Mouse (Mus musculus) liver, embryonic 11.5 days (tissue): ENCODE data around the gene Cdh13. TPM values are rescaled to one million over a fixed set of nuclear protein-coding genes. Genes with fewer than 3 reads are reported as not detected.

Experiments
- ATAC-seq: fragments of 200-750 bp; cut with Nextera tagmentation; replicated peaks from 2 replicates; pipeline ENCODE4 v1.8.0; 2017; ENCODE audit warnings: moderate number of reproducible peaks, mild to moderate bottlenecking, moderate TSS enrichment, moderate library complexity; ENCODE audit not compliant: low FRiP score
- DNase-seq: peaks from one replicate; pipeline ENCODE4 v3.0.0-alpha.2; 2017; ENCODE audit warnings: low spot score
- H3K27ac ChIP-seq: fragments of 300-500 bp; sonication (generic); 2 replicates; pipeline ENCODE4 v1.5.1; 2014; ENCODE audit warnings: mild to moderate bottlenecking, low read depth, low read length, control low read depth
- H3K27me3 ChIP-seq: fragments of 300-500 bp; sonication (generic); replicated peaks from 2 replicates; pipeline ENCODE4 v1.6.1; 2014; ENCODE audit warnings: low read length, mixed read lengths; ENCODE audit not compliant: control insufficient read depth, insufficient read depth
- H3K36me3 ChIP-seq: fragments of 300-500 bp; sonication (generic); 2 replicates; pipeline ENCODE4 v1.6.1; 2014; ENCODE audit warnings: mild to moderate bottlenecking, low read length, moderate library complexity, mixed read lengths; ENCODE audit not compliant: control insufficient read depth, insufficient read depth
- H3K4me1 ChIP-seq: fragments of 300-500 bp; sonication (generic); replicated peaks from 2 replicates; pipeline ENCODE4 v1.6.1; 2014; ENCODE audit warnings: low read length, mixed read lengths; ENCODE audit not compliant: control insufficient read depth, insufficient read depth
- H3K4me2 ChIP-seq: fragments of 300-500 bp; sonication (generic); 2 replicates; pipeline ENCODE4 v1.6.1; 2014; ENCODE audit warnings: mild to moderate bottlenecking, control low read depth, moderate library complexity
- H3K4me3 ChIP-seq: fragments of 300-500 bp; sonication (generic); 2 replicates; pipeline ENCODE4 v1.5.1; 2014; ENCODE audit warnings: low read depth, low read length, control low read depth
- H3K9ac ChIP-seq: fragments of 300-500 bp; sonication (generic); 2 replicates; pipeline ENCODE4 v1.6.1; 2014; ENCODE audit warnings: low read depth, low read length, control low read depth
- H3K9me3 ChIP-seq: fragments of 300-500 bp; sonication (generic); 2 replicates; pipeline ENCODE4 v1.6.1; 2016; ENCODE audit warnings: low read length, inconsistent platforms, mixed read lengths; ENCODE audit not compliant: control insufficient read depth
- WGBS: fragments of 180-500 bp; shearing (Covaris S2); extraction: QIAGEN DNeasy Blood & Tissue Kit; methylation state at CpG from one replicate; pipeline ENCODE4 v1.1.7; 2014; 5-methylcytosine and 5-hydroxymethylcytosine counted together
- polyA plus RNA-seq: library from polyadenylated mRNA; unstranded; fragments of >200 nt; fragmentation: Nextera tagmentation; extraction: Ambion mirVana; gene quantifications from 2 replicates; pipeline ENCODE4 v1.2.1, GENCODE M21; 2014

The Cdh13 gene
- polyA plus RNA-seq, 1 experiment from 2014 or later = 2.9 TPM

DNA sequence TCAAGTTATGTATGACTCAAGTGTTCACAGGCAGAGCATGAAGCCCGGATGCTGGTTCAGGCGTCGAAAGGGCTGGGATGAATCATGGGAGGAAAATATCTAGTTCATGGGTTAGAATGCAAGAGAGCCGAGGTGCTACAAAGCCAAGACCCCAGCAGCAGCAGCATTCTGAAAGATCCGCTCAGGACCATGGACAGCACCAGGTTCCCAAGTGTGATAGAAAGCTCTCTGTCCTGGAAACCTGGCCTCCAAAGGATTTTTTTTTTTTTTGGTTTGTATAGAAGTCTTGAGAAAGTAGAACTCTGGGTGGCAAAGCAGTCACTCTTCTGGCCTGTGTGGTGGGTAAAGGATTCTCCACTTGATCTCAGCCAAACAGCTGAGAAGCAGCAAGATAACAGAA lies 880.5 kb downstream of the Cdh13 start:
- Histone ChIP-seq H3K9ac (no peak overlapping the region), H3K4me2 (no peak overlapping the region), H3K27ac (no peak overlapping the region), H3K9me3 (0 out of 2 replicates have a peak, but pooled peaks cover 2% of the 10 kb centered on the region), H3K27me3 (no peaks in the 10 kb centered on the region), H3K36me3 (no peaks in the 10 kb centered on the region), H3K4me3 (no peak overlapping the region), H3K4me1 (no peaks in the 10 kb centered on the region)
- no peak for DNase-seq
- 56% methylated on average over 5 of the region's 5 CpGs for WGBS
- ATAC-seq = no peak

DNA sequence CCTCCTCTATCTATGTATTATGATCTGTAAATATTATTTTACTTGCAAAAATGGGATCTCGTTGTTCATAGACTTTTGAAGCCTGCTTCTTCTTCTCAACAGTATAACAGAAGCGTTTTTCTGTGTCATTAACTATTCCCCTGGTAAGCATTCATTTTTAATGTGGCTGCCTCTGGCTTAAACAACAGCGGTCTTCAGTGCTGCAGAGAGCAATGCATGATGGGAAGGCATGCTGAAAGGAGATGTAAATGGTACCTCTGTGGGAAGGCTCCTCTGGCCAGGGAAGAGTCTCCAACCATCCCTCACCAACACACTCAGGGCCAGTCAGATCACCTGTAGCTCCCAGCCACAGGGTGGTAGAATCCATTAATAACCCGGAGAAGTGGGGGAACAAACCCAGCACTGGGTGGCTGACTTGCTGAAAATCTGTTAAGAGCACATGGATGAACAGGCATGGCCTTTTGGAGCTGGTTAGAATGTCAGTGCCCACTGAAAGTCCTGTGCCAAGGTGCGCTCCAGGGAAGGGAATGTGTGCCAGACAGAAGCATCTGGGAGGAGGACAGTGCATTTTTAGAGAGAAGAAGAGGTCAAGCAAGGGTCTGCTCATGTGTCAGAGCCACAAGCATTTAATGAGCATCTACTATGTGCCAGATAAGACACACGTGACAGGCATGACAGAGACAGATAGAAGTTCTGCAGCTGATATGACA lies 893.8 kb downstream of the Cdh13 start:
- WGBS = 76% methylated on average over 6 of the region's 6 CpGs
- no peaks in the 10 kb centered on the region for H3K4me1 ChIP-seq

DNA sequence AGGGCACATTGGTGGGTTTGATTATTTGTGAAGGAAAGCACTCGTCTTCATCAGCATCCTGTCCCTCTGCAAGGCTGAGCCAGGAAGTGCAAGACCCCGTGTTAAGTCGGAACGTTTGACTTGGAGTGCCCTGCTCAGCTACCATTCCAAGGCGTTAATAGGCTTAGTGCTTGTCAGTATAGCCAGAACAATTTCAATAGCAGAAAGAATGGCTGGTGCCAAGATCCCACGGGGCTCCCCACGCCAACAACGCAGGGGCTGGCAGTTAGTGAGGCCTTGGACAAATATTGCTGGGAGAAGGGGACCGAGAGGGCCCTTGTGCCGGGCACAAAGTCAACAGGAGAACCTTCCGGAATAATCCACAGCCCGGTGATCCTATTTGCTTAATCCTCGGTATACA lies 897.1 kb downstream of the Cdh13 start:
- H3K9me3 ChIP-seq = no peaks in the 10 kb centered on the region
- no peak overlapping the region for H3K27ac ChIP-seq
- H3K4me1 ChIP-seq = no peaks in the 10 kb centered on the region
- H3K9ac ChIP-seq = no peak overlapping the region
- no peak overlapping the region for H3K4me2 ChIP-seq
- ATAC-seq = no peak
- H3K27me3 ChIP-seq = no peaks in the 10 kb centered on the region
- no peak for DNase-seq
- no peaks in the 10 kb centered on the region for H3K36me3 ChIP-seq
- H3K4me3 ChIP-seq = no peak overlapping the region
- WGBS = 58% methylated on average over 13 of the region's 13 CpGs

More for the DNA sequence above, 893.8 kb downstream of the Cdh13 start:
- no peak for DNase-seq
- Histone ChIP-seq H3K9me3 (no peaks in the 10 kb centered on the region), H3K27me3 (no peaks in the 10 kb centered on the region), H3K4me2 (no peak overlapping the region), H3K36me3 (no peaks in the 10 kb centered on the region), H3K27ac (no peak overlapping the region), H3K9ac (no peak overlapping the region), H3K4me3 (no peak overlapping the region)
- no peak for ATAC-seq

DNA sequence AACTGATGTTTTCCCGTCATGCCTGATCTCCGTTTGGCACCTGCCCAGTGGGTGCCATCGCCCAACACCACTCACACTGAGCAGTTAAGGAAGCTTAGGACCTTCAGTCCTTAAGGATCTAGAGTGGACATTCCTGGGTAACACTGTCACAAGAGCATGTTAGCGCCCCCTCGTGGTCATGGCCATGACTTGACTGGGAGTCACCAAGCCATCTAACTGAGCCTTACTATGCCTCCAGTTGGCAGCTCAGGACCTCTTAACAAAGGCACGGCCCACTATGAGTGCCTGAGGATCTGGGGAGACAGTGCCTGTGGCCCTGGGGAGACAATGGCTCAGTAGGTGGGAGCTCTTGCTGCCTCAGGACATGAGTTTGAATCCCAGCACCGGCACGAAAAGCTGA lies 912.2 kb downstream of the Cdh13 start:
- Histone ChIP-seq H3K27ac (no peak overlapping the region), H3K4me1 (no peaks in the 10 kb centered on the region), H3K27me3 (no peaks in the 10 kb centered on the region), H3K36me3 (no peaks in the 10 kb centered on the region), H3K9me3 (no peaks in the 10 kb centered on the region), H3K9ac (no peak overlapping the region), H3K4me3 (no peak overlapping the region), H3K4me2 (no peak overlapping the region)
- no peak for DNase-seq
- WGBS = 62% methylated on average over 8 of the region's 8 CpGs
- no peak for ATAC-seq

DNA sequence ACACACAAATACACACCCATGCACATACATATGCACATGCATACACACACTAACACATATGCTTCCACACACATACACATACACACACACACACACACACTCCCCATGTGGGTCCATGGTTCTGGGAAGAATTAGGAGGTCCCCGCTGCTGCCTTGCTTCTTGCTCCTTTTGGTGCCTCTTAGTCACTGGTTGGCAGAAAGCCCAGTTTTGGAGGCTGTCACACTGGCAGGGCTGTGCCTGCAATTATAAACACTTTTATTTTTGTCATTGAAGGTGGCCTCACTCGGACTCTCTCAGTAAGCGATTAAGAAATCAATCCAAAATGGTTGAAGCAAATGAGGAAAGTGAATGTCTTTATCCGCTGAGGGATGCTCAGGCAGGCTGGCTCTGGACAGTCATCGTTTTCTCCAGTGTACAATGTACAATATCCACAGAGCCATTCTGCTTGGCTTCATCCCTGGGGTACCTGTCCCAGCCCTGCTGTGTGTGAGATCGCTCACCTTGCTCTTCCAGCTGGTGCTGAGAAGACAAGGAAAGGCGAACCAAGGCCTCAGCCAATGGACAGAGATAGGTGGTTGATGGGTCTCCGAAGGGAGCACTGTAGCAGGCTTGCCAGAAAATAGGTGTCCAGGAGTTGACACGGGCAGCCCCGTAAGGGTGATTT lies 913.1 kb downstream of the Cdh13 start:
- Histone ChIP-seq H3K9ac (no peak overlapping the region), H3K9me3 (no peaks in the 10 kb centered on the region), H3K36me3 (no peaks in the 10 kb centered on the region), H3K4me3 (no peak overlapping the region), H3K4me2 (no peak overlapping the region), H3K27ac (no peak overlapping the region), H3K27me3 (no peaks in the 10 kb centered on the region), H3K4me1 (no peaks in the 10 kb centered on the region)
- no peak for DNase-seq
- no peak for ATAC-seq
- WGBS = 78% methylated on average over 10 of the region's 10 CpGs

DNA sequence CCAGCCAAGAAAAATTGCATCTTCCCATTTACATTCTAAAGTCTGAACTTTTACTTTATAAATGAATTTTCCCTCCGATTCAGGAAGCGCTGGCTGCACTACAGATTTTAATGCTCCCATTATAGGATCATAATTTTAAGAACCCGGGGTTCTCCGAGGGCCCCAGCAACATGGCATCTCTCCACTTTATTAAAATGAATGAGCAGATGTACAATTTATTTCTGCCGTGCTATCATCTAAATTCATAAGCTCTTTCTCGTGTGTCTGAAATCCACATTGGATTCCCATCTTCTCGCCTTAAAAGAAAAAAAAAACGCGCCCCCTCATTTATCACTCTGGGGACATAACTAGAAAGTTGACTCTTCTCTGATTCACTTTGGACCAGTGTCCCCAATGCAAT lies 925.0 kb downstream of the Cdh13 start:
- Histone ChIP-seq H3K36me3 (no peaks in the 10 kb centered on the region), H3K4me2 (no peak overlapping the region), H3K27ac (no peak overlapping the region), H3K27me3 (no peaks in the 10 kb centered on the region), H3K9me3 (no peaks in the 10 kb centered on the region; the same call in 1 of the 2 replicates), H3K9ac (no peak overlapping the region), H3K4me1 (no peaks in the 10 kb centered on the region), H3K4me3 (no peak overlapping the region)
- ATAC-seq (no peak), DNase-seq (no peak)
- 86% methylated on average over 9 of the region's 9 CpGs for WGBS

DNA sequence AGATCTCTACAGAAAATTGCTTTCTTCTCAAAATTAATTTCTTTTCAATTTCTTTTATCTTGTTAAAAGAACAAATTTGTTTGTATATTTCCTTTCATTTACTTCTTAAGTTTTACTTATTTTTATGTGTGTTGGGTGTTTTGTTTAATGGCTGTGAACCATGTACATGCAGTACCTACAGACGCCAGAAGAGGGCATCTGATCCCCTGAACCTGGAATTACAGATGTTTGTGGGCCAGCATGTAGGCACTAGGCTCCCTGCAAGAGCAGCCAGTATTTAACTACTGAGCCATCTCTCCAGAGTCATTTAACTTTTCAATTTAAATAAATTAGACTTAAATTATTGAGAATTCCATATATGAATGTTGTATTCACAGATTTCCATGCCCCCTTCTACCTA lies 941.0 kb downstream of the Cdh13 start:
- Histone ChIP-seq H3K4me3 (no peak overlapping the region), H3K9ac (no peak overlapping the region), H3K9me3 (no peaks in the 10 kb centered on the region), H3K4me2 (no peak overlapping the region), H3K27ac (no peak overlapping the region), H3K27me3 (no peaks in the 10 kb centered on the region), H3K4me1 (no peaks in the 10 kb centered on the region), H3K36me3 (no peaks in the 10 kb centered on the region)
- ATAC-seq (no peak), DNase-seq (no peak)
- WGBS = 3% methylated on average over 1 of the region's 1 CpGs

DNA sequence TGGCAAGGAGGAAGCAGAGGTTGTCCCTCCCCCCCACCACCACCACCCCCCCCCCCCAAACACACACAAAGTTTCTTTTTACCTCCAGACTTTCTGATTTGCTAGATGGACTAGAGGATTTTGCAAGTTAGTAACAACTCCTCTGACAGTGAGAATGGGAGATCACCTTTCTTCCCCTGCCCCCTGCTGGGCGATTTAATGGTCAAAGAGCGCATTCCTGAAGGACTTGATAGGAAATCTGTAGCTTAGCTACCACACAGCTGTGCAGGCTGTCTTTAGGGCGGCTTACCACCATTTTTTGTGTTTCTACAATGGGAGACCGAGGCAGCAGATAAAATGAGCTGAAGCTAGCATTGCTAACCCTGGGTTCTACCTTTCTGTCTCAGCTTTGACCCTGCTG lies 961.6 kb downstream of the Cdh13 start:
- no peaks in the 10 kb centered on the region for H3K4me1 ChIP-seq
- no peaks in the 10 kb centered on the region for H3K27me3 ChIP-seq
- no peak overlapping the region for H3K4me3 ChIP-seq
- DNase-seq (no peak), ATAC-seq (no peak)
- WGBS = 43% methylated on average over 4 of the region's 4 CpGs
- no peak overlapping the region for H3K4me2 ChIP-seq
- no peak overlapping the region for H3K9ac ChIP-seq
- no peaks in the 10 kb centered on the region for H3K9me3 ChIP-seq
- H3K27ac ChIP-seq = no peak overlapping the region
- H3K36me3 ChIP-seq = no peaks in the 10 kb centered on the region

DNA sequence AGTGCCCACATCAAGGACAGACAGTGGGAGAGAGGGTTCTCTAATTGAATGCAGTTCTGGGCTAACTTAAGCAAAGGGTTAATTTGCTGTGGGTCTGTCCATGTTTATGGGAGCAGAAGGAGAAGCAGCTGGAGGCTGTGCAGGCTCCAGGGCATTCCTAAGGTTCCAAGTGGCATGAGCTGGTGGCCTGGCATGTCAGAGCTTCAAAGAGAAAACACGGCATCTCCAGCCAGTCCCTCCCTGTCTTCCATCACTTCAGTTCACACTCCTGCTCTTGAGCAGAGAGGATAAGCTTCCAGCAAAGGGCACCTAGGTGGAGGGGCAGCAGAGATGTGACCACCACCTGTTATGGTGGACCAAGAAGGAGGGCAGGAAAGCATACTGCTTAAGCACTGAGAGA lies 962.1 kb downstream of the Cdh13 start:
- no peaks in the 10 kb centered on the region for H3K36me3 ChIP-seq
- no peak overlapping the region for H3K4me2 ChIP-seq
- ATAC-seq (no peak), DNase-seq (no peak)
- 67% methylated on average over 1 of the region's 1 CpGs for WGBS
- H3K9ac ChIP-seq = no peak overlapping the region
- H3K4me1 ChIP-seq = no peaks in the 10 kb centered on the region
- no peak overlapping the region for H3K27ac ChIP-seq
- no peaks in the 10 kb centered on the region for H3K9me3 ChIP-seq
- H3K27me3 ChIP-seq = no peaks in the 10 kb centered on the region
- no peak overlapping the region for H3K4me3 ChIP-seq
